Mouse (Mus musculus): ENCODE data around the gene Gm9936. TPM values are rescaled to one million over a fixed set of nuclear protein-coding genes. Genes with fewer than 3 reads are reported as not detected.
"Not testable (repeated sequence)": the region's sequence is repeated elsewhere in the genome, so short reads cannot be mapped to it uniquely, and the experiment has no call there.

Gene Gm9936
- polyA plus RNA-seq, 1 experiment from 2014 or later, result 0.37 TPM

- not testable (repeated sequence) for ATAC-seq (ENCODE audit: insufficient number of reproducible peaks, low FRiP score, low TSS enrichment, low read depth); H3K4me2 ChIP-seq (replicated peaks); H3K4me3 ChIP-seq (replicated peaks); H3K9me3 ChIP-seq (replicated peaks); H3K9ac ChIP-seq; H3K27me3 ChIP-seq; H3K36me3 ChIP-seq; H3K27ac ChIP-seq (replicated peaks)
- WGBS, result 53% methylated on average over 5 of the region's 5 CpGs
- H3K4me1 ChIP-seq, result peaks cover 15% of the 10 kb centered on the region
These were observed 18.0 kb downstream of the Gm9936 start for GRCm38 (mm10) chr5:114840481-114840880.

- ATAC-seq (ENCODE audit: insufficient number of reproducible peaks, low FRiP score, low TSS enrichment, low read depth), result no peak
- H3K4me3 ChIP-seq (replicated peaks), result no peak overlapping the region
- no peaks in the 10 kb centered on the region for H3K27me3 ChIP-seq
- no peak overlapping the region for H3K4me2 ChIP-seq (replicated peaks)
- WGBS, result 63% methylated on average over 12 of the region's 12 CpGs
- no peaks in the 10 kb centered on the region for H3K36me3 ChIP-seq
- H3K9ac ChIP-seq, result no peak overlapping the region
- 0 out of 2 replicates have a peak, but pooled peaks cover 5% of the 10 kb centered on the region for H3K4me1 ChIP-seq
- H3K27ac ChIP-seq (replicated peaks), result no peak overlapping the region
- H3K9me3 ChIP-seq (replicated peaks), result no peaks in the 10 kb centered on the region
These were observed 21.6 kb downstream of the Gm9936 start for GRCm38 (mm10) chr5:114836886-114837285.

DNA sequence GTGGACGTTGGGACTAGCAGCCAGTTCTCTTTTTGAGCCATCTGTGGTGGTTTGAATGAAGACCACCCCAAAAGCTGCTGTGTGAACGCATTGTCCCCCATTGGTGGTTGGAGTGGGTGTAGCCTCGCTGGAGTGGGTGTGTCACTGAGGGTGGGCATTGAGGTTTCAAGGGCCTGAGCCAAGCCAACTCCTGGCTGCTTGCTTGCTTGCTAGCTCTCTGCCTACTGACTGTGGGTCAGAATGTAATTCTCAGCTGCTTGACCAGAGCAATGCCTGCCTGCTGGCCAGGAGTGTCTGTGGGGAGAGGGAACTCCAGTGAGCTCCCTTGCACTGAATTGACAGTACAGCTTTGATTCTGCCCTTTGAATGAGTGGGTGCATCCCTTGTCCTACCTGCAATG is 28.7 kb downstream of the Gm9936 start:
- no peak overlapping the region for H3K9ac ChIP-seq
- no peak overlapping the region for H3K27ac ChIP-seq (replicated peaks)
- no peak overlapping the region for H3K4me3 ChIP-seq (replicated peaks)
- no peaks in the 10 kb centered on the region for H3K27me3 ChIP-seq
- peaks cover 7% of the 10 kb centered on the region; the same call in 1 of the 2 replicates for H3K4me1 ChIP-seq
- H3K36me3 ChIP-seq, result no peaks in the 10 kb centered on the region
- H3K4me2 ChIP-seq (replicated peaks), result no peak overlapping the region
- no peaks in the 10 kb centered on the region for H3K9me3 ChIP-seq (replicated peaks)
- WGBS, result 70% methylated on average over 3 of the region's 3 CpGs
- ATAC-seq (ENCODE audit: insufficient number of reproducible peaks, low FRiP score, low TSS enrichment, low read depth), result no peak

DNA sequence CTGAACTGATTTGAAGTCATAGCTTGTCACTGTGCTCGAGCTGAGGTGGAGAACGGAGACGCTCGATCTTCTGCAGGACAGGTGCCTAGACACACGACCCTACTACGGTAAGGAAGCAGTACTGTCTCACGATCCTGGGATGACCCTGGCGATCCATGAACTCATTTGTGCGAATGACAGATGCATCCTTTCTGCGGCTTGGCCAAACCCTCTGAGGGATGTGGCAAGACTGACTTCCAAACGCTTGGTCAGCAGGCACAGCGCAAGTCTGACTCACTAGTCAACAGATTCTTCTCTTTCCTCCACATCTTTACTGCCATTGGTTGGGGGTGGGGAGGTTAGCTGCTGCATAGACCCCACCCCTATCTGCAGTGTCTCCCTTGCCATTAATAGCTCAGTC is 31.1 kb downstream of the Gm9936 start:
- WGBS, result 78% methylated on average over 12 of the region's 12 CpGs
- no peak for ATAC-seq (ENCODE audit: insufficient number of reproducible peaks, low FRiP score, low TSS enrichment, low read depth)

GRCm38 (mm10) chr5:114825978-114826691 is 32.3 kb downstream of the Gm9936 start:
- ATAC-seq (ENCODE audit: insufficient number of reproducible peaks, low FRiP score, low TSS enrichment, low read depth), result peak; percentile 83
- WGBS, result 10% methylated on average over 27 of the region's 27 CpGs
- Histone ChIP-seq H3K9ac (no peak overlapping the region), H3K27me3 (no peaks in the 10 kb centered on the region), H3K36me3 (peaks cover 10% of the 10 kb centered on the region), H3K27ac (replicated peaks) (0 out of 2 replicates have a peak overlapping the region, but pooled peaks have one; percentile 48), H3K4me1 (peaks cover 7% of the 10 kb centered on the region; the same call in 1 of the 2 replicates), H3K4me2 (replicated peaks) (peak overlapping the region; percentile 65), H3K4me3 (replicated peaks) (peak overlapping the region; percentile 39), H3K9me3 (replicated peaks) (no peaks in the 10 kb centered on the region)

More for the DNA sequence above, 31.1 kb downstream of the Gm9936 start:
- no peak overlapping the region for H3K4me3 ChIP-seq (replicated peaks)
- H3K4me1 ChIP-seq, result peaks cover 7% of the 10 kb centered on the region; the same call in 1 of the 2 replicates
- H3K27ac ChIP-seq (replicated peaks), result no peak overlapping the region
- H3K36me3 ChIP-seq, result no peaks in the 10 kb centered on the region
- no peak overlapping the region for H3K9ac ChIP-seq
- H3K4me2 ChIP-seq (replicated peaks), result no peak overlapping the region
- H3K9me3 ChIP-seq (replicated peaks), result no peaks in the 10 kb centered on the region
- no peaks in the 10 kb centered on the region for H3K27me3 ChIP-seq

DNA sequence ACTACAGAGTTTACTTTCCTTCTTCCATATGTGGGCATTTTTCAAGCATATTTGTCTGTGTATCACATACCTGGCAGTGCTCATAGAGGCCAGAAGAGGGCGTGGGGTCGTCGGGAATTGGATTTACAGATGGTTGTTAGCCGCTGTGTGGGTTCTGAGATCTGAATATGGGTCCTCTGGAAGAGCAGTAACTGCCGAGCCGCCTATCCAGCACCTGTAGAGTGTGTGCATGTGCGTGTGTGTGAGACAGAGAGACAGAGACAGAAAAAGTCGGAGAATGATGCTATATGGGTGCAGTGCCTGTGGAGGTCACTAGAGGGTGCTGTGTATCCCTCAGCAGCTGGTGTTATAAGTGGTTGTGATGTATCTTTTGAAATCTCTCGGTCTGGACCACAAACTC is 34.3 kb downstream of the Gm9936 start:
- Histone ChIP-seq H3K4me2 (replicated peaks) (no peak overlapping the region), H3K4me1 (peaks cover 7% of the 10 kb centered on the region; the same call in 1 of the 2 replicates), H3K27ac (replicated peaks) (0 out of 2 replicates have a peak overlapping the region, but pooled peaks have one; percentile 28), H3K9me3 (replicated peaks) (no peaks in the 10 kb centered on the region), H3K9ac (no peak overlapping the region), H3K4me3 (replicated peaks) (peak overlapping the region; percentile 4; the same call in 1 of the 2 replicates), H3K27me3 (no peaks in the 10 kb centered on the region), H3K36me3 (peaks cover 16% of the 10 kb centered on the region)
- WGBS, result 21% methylated on average over 9 of the region's 9 CpGs
- no peak for ATAC-seq (ENCODE audit: insufficient number of reproducible peaks, low FRiP score, low TSS enrichment, low read depth)

DNA sequence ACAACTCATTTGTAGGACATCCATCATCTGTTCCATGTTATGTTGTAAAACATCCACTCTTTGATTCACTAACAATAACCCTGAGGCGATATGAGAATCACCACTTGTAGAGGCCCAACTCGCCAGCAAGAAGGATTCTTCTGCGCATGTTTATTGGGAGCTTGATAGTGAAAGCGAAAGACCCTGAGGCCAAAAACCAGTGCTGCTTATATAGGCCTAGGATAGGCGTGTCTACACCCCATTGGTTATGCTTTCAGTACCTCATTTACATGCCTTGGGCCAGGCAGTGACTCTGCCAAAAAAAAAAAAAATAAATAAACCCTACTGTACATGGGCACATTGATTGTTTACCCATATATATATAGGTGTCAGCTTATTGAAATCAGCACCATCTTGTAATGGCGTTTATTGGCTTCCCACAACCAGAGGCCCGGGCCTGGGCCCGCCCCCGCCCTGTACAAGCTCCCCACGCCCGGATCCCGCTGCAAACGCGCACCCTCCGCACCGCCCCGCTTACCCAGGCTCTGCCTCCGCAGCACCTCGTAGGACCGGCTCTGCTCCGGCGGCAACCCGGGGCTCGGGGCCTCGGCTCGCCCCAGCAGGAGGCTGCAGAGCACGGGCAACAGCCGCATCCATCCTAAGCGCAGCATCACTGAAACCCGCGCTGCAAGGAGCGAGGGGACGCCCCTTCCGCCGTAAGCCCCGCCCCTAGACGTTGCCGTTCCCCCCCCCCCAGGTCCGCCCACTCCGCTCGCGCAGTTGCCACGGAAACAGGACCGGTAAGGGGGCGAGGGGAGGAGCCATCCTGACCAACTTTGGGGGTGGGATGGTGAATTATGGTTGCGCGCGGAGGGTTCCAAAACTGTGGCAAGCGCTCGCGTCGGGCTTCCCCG is 35.4 kb downstream of the Gm9936 start, which contains the start of gene 1500011B03Rik:
Gene 1500011B03Rik (minus strand): TSS at position 673 of the 893 bp plus-strand sequence.
- peak within 1 kb of the TSS; percentile 63 for H3K4me2 ChIP-seq (replicated peaks)
- peak; percentile 90 for ATAC-seq (ENCODE audit: insufficient number of reproducible peaks, low FRiP score, low TSS enrichment, low read depth)
- H3K4me3 ChIP-seq (replicated peaks), result peak within 1 kb of the TSS; percentile 68
- H3K9me3 ChIP-seq (replicated peaks), result no peaks in the 10 kb centered on the region
- peaks cover 16% of the 10 kb centered on the region for H3K36me3 ChIP-seq
- peaks cover 7% of the 10 kb centered on the region; the same call in 1 of the 2 replicates for H3K4me1 ChIP-seq
- H3K9ac ChIP-seq, result peak within 1 kb of the TSS; percentile 64
- peak within 1 kb of the TSS; percentile 77 for H3K27ac ChIP-seq (replicated peaks)
- 6% methylated on average over 53 of the region's 53 CpGs for WGBS
- H3K27me3 ChIP-seq, result no peaks in the 10 kb centered on the region

- WGBS, result 77% methylated on average over 11 of the region's 11 CpGs
- ATAC-seq (ENCODE audit: insufficient number of reproducible peaks, low FRiP score, low TSS enrichment, low read depth), result no peak
- no peaks in the 10 kb centered on the region for H3K4me1 ChIP-seq
These were observed 40.4 kb downstream of the Gm9936 start for GRCm38 (mm10) chr5:114818124-114818523.

GRCm38 (mm10) chr5:114816599-114816998 is 41.9 kb downstream of the Gm9936 start:
- ATAC-seq (ENCODE audit: insufficient number of reproducible peaks, low FRiP score, low TSS enrichment, low read depth), result no peak

More at GRCm38 (mm10) chr5:114818124-114818523, 40.4 kb downstream of the Gm9936 start:
- Histone ChIP-seq H3K27me3 (no peaks in the 10 kb centered on the region), H3K9ac (no peak overlapping the region), H3K4me2 (replicated peaks) (no peak overlapping the region), H3K9me3 (replicated peaks) (no peaks in the 10 kb centered on the region), H3K27ac (replicated peaks) (no peak overlapping the region), H3K36me3 (peaks cover 16% of the 10 kb centered on the region), H3K4me3 (replicated peaks) (no peak overlapping the region)

DNA sequence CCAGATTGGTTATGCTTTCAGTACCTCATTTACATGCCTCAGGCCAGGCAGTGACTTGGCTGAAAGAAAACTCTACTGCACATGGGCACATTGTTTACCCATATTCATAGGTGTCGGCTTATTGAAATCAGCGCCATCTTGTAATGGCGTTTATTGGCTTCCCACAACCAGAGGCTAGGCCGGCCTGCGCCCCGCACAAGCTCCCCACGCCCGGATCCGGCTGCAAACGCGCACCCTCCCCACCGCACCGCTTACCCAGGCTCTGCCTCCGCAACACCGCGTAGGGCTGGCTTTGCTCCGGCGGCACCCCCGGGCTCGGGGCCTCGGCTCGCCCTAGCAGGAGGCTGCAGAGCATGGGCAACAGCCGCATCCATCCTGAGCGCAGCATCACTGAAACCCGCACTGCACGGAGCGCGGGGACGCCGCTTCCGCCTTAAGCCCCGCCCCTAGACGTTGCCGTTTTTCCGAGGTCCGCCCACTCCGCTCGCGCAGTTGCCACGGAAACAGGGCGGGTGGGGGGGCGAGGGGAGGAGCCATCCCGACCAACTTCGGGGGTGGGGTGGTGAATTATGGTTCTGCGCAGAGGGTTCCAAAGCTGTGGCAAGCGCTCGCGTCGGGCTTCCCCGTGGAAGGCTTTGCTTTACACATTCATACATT is 44.8 kb downstream of the Gm9936 start:
- under 1% methylated on average over 50 of the region's 50 CpGs for WGBS
- peak overlapping the region; percentile 91 for H3K27ac ChIP-seq (replicated peaks)
- peak overlapping the region; percentile 80 for H3K4me3 ChIP-seq (replicated peaks)
- peak overlapping the region; percentile 56 for H3K4me2 ChIP-seq (replicated peaks)
- peaks cover 13% of the 10 kb centered on the region; the same call in 1 of the 2 replicates for H3K4me1 ChIP-seq
- peak overlapping the region; percentile 59 for H3K9ac ChIP-seq
- H3K27me3 ChIP-seq, result no peaks in the 10 kb centered on the region
- peaks cover 11% of the 10 kb centered on the region for H3K36me3 ChIP-seq
- peak; percentile 93 for ATAC-seq (ENCODE audit: insufficient number of reproducible peaks, low FRiP score, low TSS enrichment, low read depth)
- H3K9me3 ChIP-seq (replicated peaks), result no peaks in the 10 kb centered on the region

More at GRCm38 (mm10) chr5:114816599-114816998, 41.9 kb downstream of the Gm9936 start:
- no peak overlapping the region for H3K9ac ChIP-seq
- H3K4me1 ChIP-seq, result peaks cover 11% of the 10 kb centered on the region; the same call in 1 of the 2 replicates
- no peak overlapping the region for H3K27ac ChIP-seq (replicated peaks)
- no peak overlapping the region for H3K4me2 ChIP-seq (replicated peaks)
- no peaks in the 10 kb centered on the region for H3K27me3 ChIP-seq
- no peak overlapping the region for H3K4me3 ChIP-seq (replicated peaks)
- WGBS, result 50% methylated on average over 6 of the region's 6 CpGs
- H3K36me3 ChIP-seq, result peaks cover 10% of the 10 kb centered on the region
- no peaks in the 10 kb centered on the region for H3K9me3 ChIP-seq (replicated peaks)

All from embryonic facial prominence, embryonic 15.5 days (tissue).